ENCODE assay signal across 16 mouse cellular contexts in genomic region chr4:124146135-124146534, GRCm38 (mm10).
DNase-seq lines count a peak whose midpoint lies in the region; ATAC-seq and TF ChIP-seq lines count a peak whose summit lies in the region.
"Had no signal": no experiment of that assay in that cellular context is flagged by ENCODE, and none has a peak within 500 bp of the region (broad histone marks: within the 10 kb centered on the region; RNA-seq: fewer than 3 reads in every experiment).

No protein-coding gene starts in this region.

- H3K9ac ChIP-seq in forebrain, embryonic 14.5 days (ENCODE audit: low read length), result no peak overlapping the region
- no peak overlapping the region for H3K9ac ChIP-seq in forebrain, embryonic 12.5 days
- no peak overlapping the region for H3K9ac ChIP-seq in hindbrain, embryonic 16.5 days (ENCODE audit: low read depth, low read length)
- H3K9ac ChIP-seq: midbrain, embryonic 15.5 days; neural tube, embryonic 13.5 days had no signal

- ATAC-seq in forebrain, embryonic 14.5 days, result no peak
- no peak for ATAC-seq in forebrain, embryonic 12.5 days (ENCODE audit: low FRiP score)
- ATAC-seq in hindbrain, embryonic 16.5 days, result peak; percentile 17; the same call in 1 of the 2 replicates
- ATAC-seq: intestine, embryonic 16.5 days; lung, postnatal 0 days; midbrain, embryonic 15.5 days had no signal

- peak; percentile 58 for DNase-seq in forebrain, embryonic 14.5 days (ENCODE audit: low spot score)
- no peak for DNase-seq in hindbrain, embryonic 10.5 days (ENCODE audit: low spot score)
- peak; percentile 16 for DNase-seq in right cerebral cortex, postnatal 4 days
- no peak for DNase-seq in right cerebral cortex, postnatal 25 days
- DNase-seq in layer of hippocampus, adult 2 months (ENCODE audit: low spot score in 2 of 2), result no peak
- DNase-seq: gastrocnemius, adult 2 months; heart, postnatal 10 days; liver; thymus, adult 2 months had no signal

- H3K36me3 ChIP-seq in forebrain, embryonic 14.5 days (ENCODE audit: control insufficient read depth, insufficient read depth, low read length), result no peaks in the 10 kb centered on the region
- H3K36me3 ChIP-seq in forebrain, embryonic 12.5 days (replicated peaks), result no peaks in the 10 kb centered on the region
- H3K36me3 ChIP-seq in hindbrain, embryonic 16.5 days (ENCODE audit: control insufficient read depth, insufficient read depth, low read length), result no peaks in the 10 kb centered on the region
- H3K36me3 ChIP-seq in hindbrain, embryonic 10.5 days, result no peaks in the 10 kb centered on the region
- H3K36me3 ChIP-seq: G1E; midbrain, embryonic 15.5 days; neural tube, embryonic 13.5 days had no signal

- no peak for TF ChIP-seq CTCF in layer of hippocampus, adult 2 months (conservative IDR thresholded peaks at IDR 0.05)

- no peaks in the 10 kb centered on the region for H3K9me3 ChIP-seq in forebrain, embryonic 14.5 days (replicated peaks; ENCODE audit: control insufficient read depth, low read length)
- H3K9me3 ChIP-seq in forebrain, embryonic 12.5 days, result no peaks in the 10 kb centered on the region
- H3K9me3 ChIP-seq in hindbrain, embryonic 16.5 days (ENCODE audit: control insufficient read depth, low read length), result no peaks in the 10 kb centered on the region
- H3K9me3 ChIP-seq in hindbrain, embryonic 10.5 days, result no peaks in the 10 kb centered on the region
- H3K9me3 ChIP-seq: G1E; midbrain, embryonic 15.5 days; neural tube, embryonic 13.5 days had no signal

- peaks cover 19% of the 10 kb centered on the region for H3K4me1 ChIP-seq in forebrain, embryonic 14.5 days (ENCODE audit: control insufficient read depth, insufficient read depth, low read length)
- H3K4me1 ChIP-seq in forebrain, embryonic 12.5 days, result peaks cover 41% of the 10 kb centered on the region
- H3K4me1 ChIP-seq in hindbrain, embryonic 16.5 days (ENCODE audit: control insufficient read depth, insufficient read depth, low read depth, low read length), result peaks cover 10% of the 10 kb centered on the region
- H3K4me1 ChIP-seq in hindbrain, embryonic 10.5 days (replicated peaks), result peaks cover 52% of the 10 kb centered on the region

- 0 out of 2 replicates have a peak, but pooled peaks cover 3% of the 10 kb centered on the region for H3K27me3 ChIP-seq in forebrain, embryonic 14.5 days (replicated peaks; ENCODE audit: control insufficient read depth, insufficient read depth, low read length)
- peaks cover 49% of the 10 kb centered on the region for H3K27me3 ChIP-seq in forebrain, embryonic 12.5 days
- H3K27me3 ChIP-seq in hindbrain, embryonic 16.5 days (replicated peaks; ENCODE audit: control insufficient read depth, insufficient read depth, low read length), result peaks cover 2% of the 10 kb centered on the region; the same call in 1 of the 2 replicates
- H3K27me3 ChIP-seq in hindbrain, embryonic 10.5 days (ENCODE audit: insufficient read depth, poor library complexity, severe bottlenecking), result peaks cover 31% of the 10 kb centered on the region

- no peak overlapping the region for H3K4me3 ChIP-seq in forebrain, embryonic 14.5 days (ENCODE audit: low read depth, low read length)
- no peak overlapping the region for H3K4me3 ChIP-seq in forebrain, embryonic 12.5 days (replicated peaks)
- H3K4me3 ChIP-seq in hindbrain, embryonic 16.5 days (ENCODE audit: low read length), result no peak overlapping the region
- H3K4me3 ChIP-seq in hindbrain, embryonic 10.5 days, result no peak overlapping the region
- no peak overlapping the region for H3K4me3 ChIP-seq in layer of hippocampus, adult 2 months
- H3K4me3 ChIP-seq: gastrocnemius, adult 2 months; midbrain, embryonic 15.5 days; neural tube, embryonic 13.5 days had no signal

- no peak overlapping the region for H3K27ac ChIP-seq in forebrain, embryonic 14.5 days (ENCODE audit: low read depth, low read length)
- H3K27ac ChIP-seq in forebrain, embryonic 12.5 days, result no peak overlapping the region
- no peak overlapping the region for H3K27ac ChIP-seq in hindbrain, embryonic 16.5 days (ENCODE audit: low read depth, low read length)
- no peak overlapping the region for H3K27ac ChIP-seq in hindbrain, embryonic 10.5 days
- H3K27ac ChIP-seq in layer of hippocampus, adult 2 months, result no peak overlapping the region
- H3K27ac ChIP-seq: gastrocnemius, adult 2 months; midbrain, embryonic 15.5 days; neural tube, embryonic 13.5 days had no signal

- no peak overlapping the region for H3K4me2 ChIP-seq in forebrain, embryonic 14.5 days (ENCODE audit: low read length)
- no peak overlapping the region for H3K4me2 ChIP-seq in forebrain, embryonic 12.5 days
- no peak overlapping the region for H3K4me2 ChIP-seq in hindbrain, embryonic 16.5 days (ENCODE audit: low read length)
- H3K4me2 ChIP-seq: midbrain, embryonic 15.5 days; neural tube, embryonic 13.5 days had no signal

- 32% methylated on average over 8 of the region's 8 CpGs for WGBS in forebrain, embryonic 14.5 days
- WGBS in forebrain, embryonic 12.5 days, result 30% methylated on average over 8 of the region's 8 CpGs
- WGBS in hindbrain, embryonic 16.5 days, result 15% methylated on average over 8 of the region's 8 CpGs
- 41% methylated on average over 8 of the region's 8 CpGs for WGBS in hindbrain, embryonic 10.5 days

Comparison
In these comparisons a context has a peak if more than half of its experiments do, and no peak if none do; other contexts are left out.
1. DNase-seq: peak in forebrain, embryonic 14.5 days (single experiment) and right cerebral cortex, postnatal 4 days (single experiment); none in hindbrain, embryonic 10.5 days (single experiment), right cerebral cortex, postnatal 25 days (single experiment) and layer of hippocampus, adult 2 months (0 of 2).